Mouse (Mus musculus) regulatory T cell (primary cell): Measurements from ENCODE around the gene Unc79.

ENCODE experiments used
- in situ Hi-C: fragments of 300-600 bp; cut with MboI, MseI; formaldehyde crosslinking; loops from one replicate; pipeline ENCODE4 v1.15.1; 2025; ENCODE audit warnings: high pct_unique_total_duplicates

Unc79 gene

DNA sequence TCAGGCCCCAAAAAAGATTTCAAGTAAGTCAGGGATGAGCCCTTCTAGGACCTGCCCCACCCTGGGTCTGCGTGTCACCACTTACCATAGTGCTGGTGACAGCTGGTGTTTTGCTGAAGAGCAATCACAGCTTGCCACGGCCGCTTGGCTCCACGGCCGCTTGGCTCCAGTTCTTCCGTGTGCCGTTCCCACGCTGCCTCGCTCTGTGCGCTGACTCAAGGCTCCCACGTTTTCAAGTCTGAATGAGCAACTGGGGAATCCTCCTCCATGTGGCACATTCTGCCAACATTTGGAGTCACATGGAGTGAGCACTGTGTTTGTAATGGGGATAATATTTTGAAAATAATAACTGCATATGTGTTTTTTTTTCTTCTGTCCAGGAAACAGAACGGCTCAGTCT, 241.1 kb downstream of the Unc79 start:
- in situ Hi-C loops: loop anchor here (10.0 kb wide), 1 partner anchor 1415 kb away; no protein-coding TSS in a partner anchor

DNA sequence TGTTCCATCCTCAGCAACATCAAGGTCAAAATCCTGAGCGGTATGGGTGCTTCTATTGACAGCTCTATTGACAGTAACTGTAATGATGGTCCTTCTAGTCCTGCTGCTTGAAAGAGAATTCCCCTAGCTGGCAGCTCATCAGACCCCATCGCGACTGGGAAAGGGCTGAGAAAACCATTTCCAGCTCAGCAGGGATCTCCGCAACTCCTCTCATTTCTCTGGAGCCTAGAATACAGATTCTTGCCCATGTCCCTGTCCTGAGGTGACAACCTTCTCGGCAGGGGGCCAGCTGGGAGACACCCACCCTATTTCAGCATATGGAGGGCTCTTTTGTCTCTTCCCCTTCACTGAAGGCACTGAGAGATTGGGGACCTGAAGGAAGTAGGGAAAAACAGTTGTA, 244.3 kb downstream of the Unc79 start:
- in situ Hi-C loops: loop anchor here (10.0 kb wide), 1 partner anchor 1412 kb away; no protein-coding TSS in a partner anchor

DNA sequence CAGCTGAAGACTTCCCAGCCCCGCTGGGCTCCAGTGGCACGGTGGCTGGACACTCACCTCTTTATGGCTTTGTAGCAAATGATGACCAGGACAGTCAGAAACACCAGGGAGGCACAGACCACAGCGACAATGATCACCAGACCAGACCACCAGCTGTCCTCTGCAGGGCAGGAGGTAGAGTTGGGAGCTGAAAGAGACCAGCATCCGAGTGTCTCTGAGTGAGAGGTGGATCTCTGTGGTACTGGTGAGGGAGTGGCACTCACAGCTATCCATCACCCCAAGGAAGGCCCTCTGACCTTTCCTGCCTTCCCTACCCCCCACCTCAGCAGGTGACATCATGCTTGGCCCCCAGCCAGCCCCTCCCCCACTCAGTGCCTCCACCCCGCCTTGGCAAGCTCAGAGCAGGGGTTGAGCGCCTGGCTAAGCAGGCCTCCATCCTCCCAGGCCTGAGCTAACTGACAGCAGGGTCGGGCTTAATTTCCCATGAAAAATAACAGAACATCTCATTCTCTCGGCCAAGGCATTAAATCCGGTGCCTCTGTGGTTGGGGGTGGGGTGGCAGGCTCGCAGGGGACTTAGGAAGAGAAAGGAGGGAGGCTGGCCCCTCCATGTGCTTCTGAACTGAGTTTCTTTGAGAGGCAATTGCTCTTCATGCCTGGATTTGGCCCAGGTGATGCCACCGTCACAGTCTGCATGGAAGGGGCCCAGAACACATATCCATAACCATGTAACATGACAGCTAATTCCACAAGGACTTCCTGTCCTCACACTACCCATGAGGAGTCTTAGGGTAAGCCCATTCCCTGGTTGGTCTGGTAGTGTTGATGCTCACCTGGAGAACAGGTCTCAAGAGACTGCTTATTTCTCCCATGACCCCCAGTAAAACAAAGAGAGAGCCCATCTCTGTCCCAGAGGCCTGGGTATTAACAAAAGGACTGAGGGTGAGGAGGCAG, 254.2 kb downstream of the Unc79 start:
- in situ Hi-C loops: no loop called here

DNA sequence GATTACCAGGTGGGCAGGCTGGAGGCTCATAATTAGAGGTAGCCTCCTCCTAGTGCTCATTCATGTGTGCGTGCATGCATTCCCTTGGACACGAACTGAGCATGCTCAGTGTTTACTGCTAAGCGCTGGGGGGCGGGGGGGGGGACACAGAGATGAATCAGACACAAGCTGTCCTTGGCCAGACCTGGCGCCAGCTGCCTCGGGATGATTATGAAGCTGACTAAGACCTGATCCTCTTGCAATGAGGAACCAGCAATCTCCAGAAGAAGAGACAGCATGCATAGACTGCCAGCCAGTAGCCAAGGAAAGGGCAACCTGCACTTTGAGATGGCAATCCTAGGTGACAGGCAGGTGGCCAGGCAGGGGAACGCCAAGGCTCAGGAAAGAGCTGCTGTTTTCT, 256.9 kb downstream of the Unc79 start:
- in situ Hi-C loops: no loop called here

DNA sequence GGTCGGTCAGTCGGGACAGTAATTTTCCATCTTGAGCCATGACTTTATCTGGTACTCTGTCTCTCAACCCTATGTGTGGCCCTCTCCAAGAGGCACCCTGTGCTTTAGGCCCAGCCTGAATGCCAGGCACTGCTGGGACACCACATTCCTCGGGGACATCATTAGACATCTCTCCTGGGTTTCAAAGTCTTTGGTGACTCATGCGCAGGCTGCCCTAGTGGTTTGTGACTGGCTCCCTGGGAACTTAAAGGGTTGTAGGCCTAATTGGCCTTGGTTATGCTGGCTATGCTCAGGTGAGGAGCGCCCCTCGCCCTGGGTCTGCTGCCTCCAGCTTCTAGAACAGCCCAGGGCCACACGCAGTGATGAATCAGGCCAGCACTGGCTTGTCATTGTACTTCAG, 260.9 kb downstream of the Unc79 start:
- in situ Hi-C loops: no loop called here

DNA sequence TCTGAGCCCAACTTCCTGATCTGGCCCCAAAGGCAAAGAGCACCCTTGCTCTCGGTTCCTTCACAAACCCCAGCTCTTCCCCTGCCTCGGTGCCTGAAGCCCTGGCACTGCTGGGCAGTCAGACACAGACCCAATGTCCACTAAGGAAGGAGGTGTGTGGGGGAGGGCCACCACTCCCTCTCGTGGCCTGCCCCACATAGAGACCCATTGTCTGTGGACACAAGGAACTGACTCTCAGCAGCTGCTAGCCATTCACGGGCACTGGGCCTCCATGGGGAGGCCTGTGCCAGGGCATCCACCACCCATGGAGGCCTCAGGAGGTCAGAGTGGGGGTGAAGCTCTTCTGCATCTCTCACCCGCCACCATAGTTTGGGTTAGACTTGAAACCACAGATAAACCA, 262.4 kb downstream of the Unc79 start:
- in situ Hi-C loops: no loop called here

DNA sequence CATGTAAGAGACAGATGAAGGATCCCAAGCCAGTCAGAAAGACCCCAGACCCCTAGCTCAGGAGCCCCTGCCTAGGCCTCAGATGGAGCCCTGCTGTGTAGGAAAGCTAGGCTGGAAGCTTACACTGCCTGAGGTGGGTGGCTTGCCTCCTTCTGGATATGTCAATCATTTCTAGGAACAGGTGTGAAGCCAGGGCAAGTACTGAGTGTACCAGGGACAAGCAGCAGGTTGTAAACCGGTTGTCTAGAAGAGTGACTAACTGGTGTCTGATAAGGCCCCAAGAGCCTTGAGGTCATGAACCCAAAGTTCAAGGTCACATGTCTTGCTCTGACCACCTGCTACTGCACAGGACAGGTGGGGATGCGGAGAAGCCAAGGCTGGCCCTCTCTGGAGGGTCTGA, 264.9 kb downstream of the Unc79 start:
- in situ Hi-C loops: no loop called here

DNA sequence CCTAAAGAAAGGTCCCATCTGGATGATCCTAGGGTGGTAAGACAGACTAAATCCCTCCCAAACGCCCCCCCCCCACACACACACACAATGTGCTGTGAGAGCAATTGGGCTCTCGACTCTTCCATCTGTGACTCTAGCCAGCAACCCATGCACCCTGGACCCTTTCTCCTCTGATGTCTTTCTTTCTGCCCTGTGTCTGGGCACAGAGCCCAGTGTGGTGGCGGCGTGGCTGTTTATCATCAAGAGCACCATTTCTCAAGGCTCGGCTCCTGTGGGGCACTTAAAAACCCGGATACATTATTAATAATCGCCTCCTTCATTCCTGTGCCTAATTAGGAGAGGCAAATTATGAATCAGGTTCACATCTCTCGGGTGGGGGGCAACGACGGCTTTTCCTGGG, 265.6 kb downstream of the Unc79 start:
- in situ Hi-C loops: no loop called here

DNA sequence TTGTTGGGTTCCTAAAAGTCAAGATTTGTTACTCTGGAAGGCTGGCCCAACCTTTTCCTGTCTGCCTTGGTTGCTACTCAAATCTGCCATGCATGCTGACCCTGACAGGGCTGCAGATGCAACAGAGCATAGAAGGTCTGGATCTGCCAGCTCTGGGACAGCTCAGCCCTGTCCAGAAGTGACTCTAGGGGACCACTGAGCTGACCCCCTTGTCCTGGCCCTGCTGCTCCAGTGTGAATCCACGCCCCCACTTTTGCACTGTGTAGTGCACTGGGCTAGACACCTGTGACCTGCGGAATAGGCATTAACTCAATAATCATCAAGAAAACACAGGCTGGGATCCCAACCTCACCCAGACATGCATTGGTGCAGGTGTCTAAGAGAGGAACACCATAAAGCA, 266.1 kb downstream of the Unc79 start:
- in situ Hi-C loops: no loop called here

DNA sequence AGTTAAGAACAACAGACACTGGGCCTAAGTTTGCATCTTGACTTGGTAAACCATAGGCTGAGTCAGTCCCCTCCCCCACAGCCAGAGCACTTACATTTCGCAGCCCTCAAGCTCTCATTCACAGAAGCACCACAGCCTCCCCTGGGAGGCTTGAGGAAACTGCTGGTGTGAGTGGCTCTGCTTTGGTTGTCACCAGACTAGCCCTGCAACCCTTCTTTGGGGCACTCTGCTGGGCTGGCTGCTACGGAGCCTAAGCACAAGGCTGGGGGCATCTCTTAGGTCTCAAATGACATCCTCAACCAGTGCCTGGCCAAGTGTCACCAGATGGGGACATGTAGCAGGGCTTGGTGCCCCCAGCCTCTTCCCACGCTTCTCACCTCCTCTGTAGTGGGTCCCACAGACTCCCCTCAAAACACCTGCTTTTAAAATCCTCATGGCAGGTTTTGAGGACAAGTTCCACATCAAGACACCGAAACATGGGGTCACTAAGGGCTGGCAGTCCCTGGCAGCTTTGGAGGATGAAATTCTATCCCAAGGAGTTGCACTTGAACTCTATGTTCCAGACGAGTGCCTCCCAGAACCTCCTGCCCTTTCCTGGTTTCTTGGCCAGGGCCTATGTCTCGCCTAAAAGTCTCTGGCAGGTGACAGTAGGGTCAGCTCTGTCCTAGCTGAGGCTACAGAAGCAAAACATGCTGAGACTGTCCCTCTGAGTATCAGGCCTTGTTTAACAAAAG, 267.4 kb downstream of the Unc79 start:
- in situ Hi-C loops: no loop called here

DNA sequence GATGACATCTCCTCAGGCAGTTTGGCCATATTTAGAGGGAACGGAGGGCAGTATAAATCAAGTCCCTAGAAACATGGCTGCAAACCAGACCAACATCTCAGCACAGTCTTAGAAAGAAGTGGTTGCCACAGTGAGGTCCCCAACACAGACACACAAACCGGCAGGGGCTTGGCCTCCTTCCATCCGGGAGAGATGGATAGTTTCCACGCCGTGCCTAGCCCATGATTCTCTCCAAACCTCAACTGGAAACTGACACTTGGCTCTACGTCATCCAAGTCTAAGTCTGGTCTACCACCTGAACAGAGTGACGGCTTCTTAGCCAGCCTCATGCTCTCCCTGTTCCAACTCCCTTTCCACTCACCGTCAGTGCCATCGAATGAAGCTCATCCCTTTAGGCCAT, 275.0 kb downstream of the Unc79 start:
- in situ Hi-C loops: no loop called here

DNA sequence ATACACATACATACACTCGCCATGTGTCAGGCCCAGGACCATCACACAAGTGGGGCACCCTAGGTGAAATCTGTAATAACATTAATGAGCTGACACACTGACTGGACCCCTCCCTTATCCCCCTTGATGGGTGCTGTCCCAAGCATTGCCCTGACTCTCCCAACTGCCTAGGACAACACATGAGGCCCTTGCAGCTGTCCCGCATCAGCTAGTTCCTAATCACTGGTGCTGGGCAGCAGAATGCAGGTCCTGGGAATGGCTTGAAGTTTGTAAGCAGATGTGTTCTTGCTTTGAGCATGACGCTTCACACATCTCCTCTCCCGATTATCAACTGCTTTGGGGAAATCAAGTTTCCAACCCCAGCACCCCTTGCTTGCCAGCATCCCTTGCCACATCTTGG, 277.5 kb downstream of the Unc79 start:
- in situ Hi-C loops: no loop called here

DNA sequence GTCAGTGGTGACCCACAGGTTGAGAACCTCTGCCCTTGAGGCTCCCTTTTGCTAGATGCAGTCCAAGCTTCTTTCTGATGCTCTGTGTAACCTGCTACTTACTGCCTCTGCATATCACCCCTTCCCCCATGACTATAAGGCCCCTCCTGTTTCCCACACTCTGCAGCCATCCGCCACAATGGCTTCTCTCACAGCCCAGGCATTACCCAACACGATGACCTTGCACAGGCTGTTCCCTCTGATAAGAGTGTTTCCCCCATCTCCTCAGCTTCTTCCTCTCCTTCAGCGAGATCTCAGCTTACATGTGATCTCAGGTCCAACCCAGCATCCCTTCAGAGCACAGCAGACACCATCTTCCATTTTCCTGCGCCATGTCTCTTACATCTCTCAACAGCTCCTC, 280.4 kb downstream of the Unc79 start:
- in situ Hi-C loops: no loop called here
